Mouse (Mus musculus) left cerebral cortex, adult 8-10 months (tissue): ENCODE data around the gene Zscan10. TPM values are rescaled to one million over a fixed set of nuclear protein-coding genes. Genes with fewer than 3 reads are reported as not detected.

Experiments
- DNase-seq, 2 experiments: peaks; one replicate each; pipeline ENCODE4 v3.0.0; 2022; ENCODE audit warnings: low spot score in 2 of 2
- total RNA-seq, 4 experiments: library from RNA; stranded (reverse); gene quantifications; 2 replicates each; pipeline ENCODE4 v1.2.4; 2022

Zscan10 gene
- total RNA-seq, 4 experiments from 2014 or later, result not detected

GRCm38 (mm10) chr17:23651363-23651762, 50.7 kb downstream of the Zscan10 start:
- no peak for DNase-seq

DNA sequence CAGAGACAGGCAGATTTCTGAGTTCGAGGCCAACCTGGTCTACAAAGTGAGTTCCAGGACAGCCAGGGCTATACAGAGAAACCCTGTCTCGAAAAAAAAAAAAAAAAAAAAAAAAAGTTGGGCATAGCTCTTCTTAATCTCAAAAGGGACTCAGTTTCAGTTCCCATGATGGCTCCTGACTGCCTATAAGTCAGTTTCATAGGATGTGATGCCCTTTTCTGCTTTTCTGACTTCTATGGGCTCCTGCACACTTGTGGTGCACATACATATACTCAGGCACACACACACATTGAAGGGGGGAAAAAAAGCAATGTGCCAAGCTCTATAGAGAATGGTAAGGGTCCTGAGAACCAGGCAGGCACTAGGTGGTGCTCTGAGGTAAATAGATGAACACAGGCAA, 52.7 kb downstream of the Zscan10 start:
- no peak for DNase-seq

DNA sequence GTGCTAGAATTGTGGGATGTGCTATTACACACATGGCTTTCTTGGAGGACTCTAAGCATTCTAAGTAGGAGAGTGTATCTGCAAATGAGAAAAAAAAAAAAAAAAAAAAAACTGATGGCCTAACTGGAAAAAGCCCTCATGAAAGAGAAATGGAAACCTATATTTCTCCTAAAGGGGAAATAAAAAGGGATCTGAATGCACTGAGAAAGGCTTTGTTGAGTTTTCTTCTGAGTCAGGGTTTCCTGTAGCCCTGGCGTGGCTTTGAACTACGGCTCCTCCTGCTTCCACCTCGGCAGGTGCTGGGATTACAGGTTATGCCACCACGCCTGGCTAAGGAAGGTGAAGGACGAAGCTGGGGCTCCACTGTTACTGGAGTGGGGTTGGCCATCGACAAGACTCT, 53.3 kb downstream of the Zscan10 start:
- DNase-seq, result no peak

DNA sequence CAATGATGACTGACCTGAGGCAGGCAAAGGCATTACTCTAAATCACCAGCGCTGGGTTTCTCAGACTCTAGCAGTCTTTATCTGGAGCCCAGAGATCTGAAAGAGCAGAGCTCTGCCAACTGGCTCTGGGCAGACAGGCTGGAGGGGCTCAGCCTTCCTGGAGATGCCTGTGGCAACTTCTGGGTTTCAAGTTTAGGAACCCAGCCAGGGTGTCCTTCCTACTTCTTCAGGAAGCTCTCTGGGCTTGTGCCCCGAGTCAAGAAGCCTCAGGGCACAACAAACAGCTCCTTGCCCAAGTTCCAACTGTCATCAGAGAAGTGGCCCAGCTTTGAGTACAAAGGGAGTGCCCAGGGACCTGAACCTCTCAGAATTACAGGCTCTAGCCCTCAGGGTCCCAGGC, 53.8 kb downstream of the Zscan10 start:
- DNase-seq, result no peak

GRCm38 (mm10) chr17:23658450-23658849, 57.8 kb downstream of the Zscan10 start:
- no peak for DNase-seq

- no peak for DNase-seq
Measured at GRCm38 (mm10) chr17:23660117-23660875, 59.6 kb downstream of the Zscan10 start, which contains the start of gene Bicdl2. Gene Bicdl2 (plus strand): TSS chr17:23660506.

Other genes with a start within 250 kb of the Zscan10 start
- gene Vmn2r116, start 216.3 kb upstream of the Zscan10 start, total RNA-seq, result not detected
- not detected for gene Vmn2r117, start 121.2 kb upstream of the Zscan10 start, total RNA-seq
- 1 to 10 TPM; 5.9 to 7.1 (median 6.8) TPM for gene Zfp213, start 36.6 kb upstream of the Zscan10 start, total RNA-seq
- gene Zfp13, start 1.4 kb upstream of the Zscan10 start, total RNA-seq, result 10 to 100 TPM; 20.6 to 32.1 (median 27.1) TPM
- under 1 TPM in 3 of 4 experiments, not detected in 1; 0.16 to 0.20 (median 0.19) TPM for gene Mmp25, start 44.4 kb downstream of the Zscan10 start, total RNA-seq
- gene Bicdl2, start 59.6 kb downstream of the Zscan10 start, total RNA-seq, result not detected
- gene Hcfc1r1, start 72.7 kb downstream of the Zscan10 start, total RNA-seq, result 100 to 1,000 TPM; 128 to 137 (median 134) TPM
- 1 to 10 TPM; 5.9 to 8.2 (median 6.9) TPM for gene Thoc6, start 73.0 kb downstream of the Zscan10 start, total RNA-seq
- 1 to 10 TPM; 4.9 to 9.2 (median 7.0) TPM for gene Tnfrsf12a, start 76.6 kb downstream of the Zscan10 start, total RNA-seq
- under 1 TPM in 1 of 4 experiments, not detected in 3; 0.34 TPM for gene Cldn6, start 78.4 kb downstream of the Zscan10 start, total RNA-seq
- under 1 TPM in 2 of 4 experiments, not detected in 2; 0.23 to 0.63 TPM for gene Cldn9, start 83.2 kb downstream of the Zscan10 start, total RNA-seq
- under 1 TPM in 3 of 4 experiments, not detected in 1; 0.11 to 0.57 (median 0.19) TPM for gene 1520401A03Rik, start 121.9 kb downstream of the Zscan10 start, total RNA-seq
- gene Pkmyt1, start 125.5 kb downstream of the Zscan10 start, total RNA-seq, result 1 to 10 TPM; 4.6 to 6.4 (median 5.5) TPM
- gene Paqr4, start 140.0 kb downstream of the Zscan10 start, total RNA-seq, result 10 to 100 TPM; 60.6 to 69.2 (median 62.3) TPM
- 1 to 10 TPM in 2 of 4 experiments, under 1 TPM in 2; 0.78 to 1.4 (median 1.0) TPM for gene Kremen2, start 145.0 kb downstream of the Zscan10 start, total RNA-seq
- gene Flywch1, start 170.7 kb downstream of the Zscan10 start, total RNA-seq, result 100 to 1,000 TPM; 423 to 484 (median 468) TPM
- 10 to 100 TPM; 12.2 to 21.3 (median 17.7) TPM for gene Flywch2, start 185.2 kb downstream of the Zscan10 start, total RNA-seq
- 100 to 1,000 TPM; 535 to 585 (median 566) TPM for gene Srrm2, start 189.7 kb downstream of the Zscan10 start, total RNA-seq
- 100 to 1,000 TPM; 314 to 398 (median 353) TPM for gene Elob, start 228.3 kb downstream of the Zscan10 start, total RNA-seq
- under 1 TPM in 1 of 4 experiments, not detected in 3; 0.30 TPM for gene Prss33, start 235.2 kb downstream of the Zscan10 start, total RNA-seq
- under 1 TPM in 3 of 4 experiments, not detected in 1; 0.39 to 0.87 (median 0.66) TPM for gene Prss32, start 243.0 kb downstream of the Zscan10 start, total RNA-seq
- 1 to 10 TPM; 1.1 to 3.2 (median 2.0) TPM for gene Prss41, start 243.3 kb downstream of the Zscan10 start, total RNA-seq